Mouse (Mus musculus) ES-E14 (cell line): Measurements from ENCODE around the gene Lyzl6. TPM values are rescaled to one million over a fixed set of nuclear protein-coding genes. Genes with fewer than 3 reads are reported as not detected.
A peak's percentile ranks its signal among the peaks of the same experiment; 100 is the strongest.
"Not testable (repeated sequence)": the region's sequence is repeated elsewhere in the genome, so short reads cannot be mapped to it uniquely, and the experiment has no call there.

Experiments
- DNase-seq: peaks from one replicate; pipeline ENCODE4 v3.0.0-alpha.2; 2013; ENCODE audit warnings: low read depth, low spot score
- H3K27ac ChIP-seq: 2 replicates; pipeline ENCODE4 v1.5.1; 2012; ENCODE audit warnings: low read depth, mild to moderate bottlenecking, low read length, moderate library complexity, mixed read lengths; ENCODE audit not compliant: poor library complexity, insufficient read depth, severe bottlenecking
- H3K36me3 ChIP-seq: 2 replicates; pipeline ENCODE4 v1.6.1; 2012; ENCODE audit warnings: mild to moderate bottlenecking, low read length, moderate library complexity, mixed read lengths; ENCODE audit not compliant: control insufficient read depth, poor library complexity, insufficient read depth, severe bottlenecking
- H3K4me1 ChIP-seq, 2 experiments: fragments of 150-350 bp in 1 of 2; sonication (generic) in 1 of 2; 2 replicates each; pipeline ENCODE4 v1.6.1; 2012; ENCODE audit warnings: low read length in 2 of 2, mild to moderate bottlenecking in 1 of 2, mixed read lengths in 1 of 2; ENCODE audit not compliant: control insufficient read depth in 2 of 2, insufficient read depth in 2 of 2, poor library complexity in 1 of 2
- H3K4me3 ChIP-seq, 2 experiments: fragments of 150-350 bp in 1 of 2; sonication (generic) in 1 of 2; 2 replicates each; pipeline ENCODE4 v1.5.1; 2012; ENCODE audit warnings: low read length in 2 of 2, low read depth in 1 of 2, mild to moderate bottlenecking in 1 of 2, mixed read lengths in 1 of 2; ENCODE audit not compliant: insufficient read depth in 1 of 2, poor library complexity in 1 of 2, severe bottlenecking in 1 of 2
- H3K9ac ChIP-seq: 2 replicates; pipeline ENCODE4 v1.6.1; 2012; ENCODE audit warnings: low read depth, mild to moderate bottlenecking, low read length, mixed read lengths; ENCODE audit not compliant: poor library complexity, insufficient read depth, severe bottlenecking
- H3K9me3 ChIP-seq: fragments of 150-350 bp; sonication (generic); 2 replicates; pipeline ENCODE4 v1.6.1; 2012; ENCODE audit warnings: low read depth, mild to moderate bottlenecking, low read length; ENCODE audit not compliant: control insufficient read depth, insufficient read depth
- CHD2 ChIP-seq: IDR thresholded peaks from 2 replicates; pipeline ENCODE4 v1.6.1; 2014; ENCODE audit warnings: mild to moderate bottlenecking, low read depth, low read length, inconsistent platforms
- HCFC1 ChIP-seq: IDR thresholded peaks from 2 replicates; pipeline ENCODE4 v1.6.1; 2012; ENCODE audit warnings: low read length, inconsistent platforms, borderline replicate concordance; ENCODE audit not compliant: insufficient read depth
- MAFK ChIP-seq: IDR thresholded peaks from 2 replicates; pipeline ENCODE4 v1.6.1; 2014; ENCODE audit warnings: mild to moderate bottlenecking, low read depth, low read length, inconsistent platforms; ENCODE audit not compliant: insufficient read depth
- ZC3H11A ChIP-seq: IDR thresholded peaks from 2 replicates; pipeline ENCODE4 v1.6.1; 2012; ENCODE audit warnings: low read depth, mild to moderate bottlenecking, inconsistent platforms, low read length, borderline replicate concordance
- ZNF384 ChIP-seq: IDR thresholded peaks from 2 replicates; pipeline ENCODE4 v1.6.1; 2012; ENCODE audit warnings: low read depth, low read length, inconsistent platforms
- in situ Hi-C, 2 experiments: fragments of 600-800 bp; cut with MboI; formaldehyde crosslinking; loops; one replicate each; pipeline ENCODE4 v1.15.1; 2025; ENCODE audit warnings: low sequenced_read_pairs in 2 of 2, inconsistent platforms in 1 of 2; ENCODE audit not compliant: unreplicated experiment in 2 of 2
- total RNA-seq: library from RNA; depleted of rRNA; stranded (reverse); fragments of 300-350 nt; gene quantifications from 2 replicates; pipeline ENCODE4 v1.2.3, GENCODE M21; 2012; rRNA removed

Gene Lyzl6
- total RNA-seq, result not detected in 2 replicates

DNA sequence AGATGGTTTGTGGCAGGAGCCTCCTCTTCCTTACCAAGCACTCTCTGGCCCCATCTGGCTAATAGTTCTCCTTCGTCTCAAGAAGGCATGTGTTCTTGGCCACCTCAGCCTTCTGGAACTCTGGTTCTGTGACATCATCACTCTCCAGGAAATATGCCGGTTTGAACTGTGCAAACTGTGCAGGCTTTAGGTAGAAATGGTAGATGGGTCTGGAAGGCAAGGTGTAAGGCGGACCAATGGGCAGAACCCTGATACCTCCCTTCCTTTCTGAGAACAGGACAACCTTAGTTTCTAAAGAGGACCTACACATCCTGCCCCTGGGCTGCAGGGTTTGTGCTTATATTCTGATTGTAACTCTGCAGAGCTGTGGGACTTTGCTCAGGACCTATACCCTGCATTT, at the start of gene Lyzl6:
TSS of gene Lyzl6 (minus strand) at position 101 of the 400 bp plus-strand sequence.
- Histone ChIP-seq H3K4me3 (no peak within 1 kb of the TSS), H3K9me3 (no peaks in the 10 kb centered on the region), H3K36me3 (no peaks in the 10 kb centered on the region), H3K9ac (no peak within 1 kb of the TSS), H3K27ac (no peak within 1 kb of the TSS), H3K4me1 (no peaks in the 10 kb centered on the region)
- TF ChIP-seq ZC3H11A (no peak), CHD2 (no peak), ZNF384 (no peak), HCFC1 (no peak), MAFK (no peak)
- in situ Hi-C loops, result no loop called here
- no peak for DNase-seq

DNA sequence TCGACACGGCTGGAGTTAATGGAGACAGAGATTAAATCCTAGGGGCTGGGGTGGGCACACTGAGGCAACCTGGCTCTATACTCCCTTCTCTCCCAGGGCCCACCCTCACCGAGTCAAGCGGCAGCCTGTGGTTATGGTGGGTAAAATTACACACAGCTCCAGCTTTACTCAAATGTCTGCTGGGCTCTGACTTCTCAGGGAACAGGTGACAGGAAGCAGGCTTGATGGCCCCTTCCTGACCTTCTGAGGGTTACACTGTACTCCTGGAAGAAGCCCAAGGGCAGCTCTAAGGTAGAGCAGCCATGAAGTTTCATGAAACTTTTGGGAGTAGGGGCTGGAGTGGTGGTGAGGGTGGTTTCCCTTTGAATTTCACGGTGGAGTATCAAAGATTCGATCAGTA, 48.0 kb upstream of the Lyzl6 start:
- no peak overlapping the region for H3K27ac ChIP-seq
- no peak overlapping the region for H3K4me3 ChIP-seq
- peaks cover 0 to 4% of the 10 kb centered on the region in 2 experiments; a peak in 1 of 4 replicates for H3K4me1 ChIP-seq
- TF ChIP-seq CHD2 (no peak), HCFC1 (no peak), ZC3H11A (no peak), MAFK (no peak), ZNF384 (no peak)
- no peaks in the 10 kb centered on the region for H3K9me3 ChIP-seq
- DNase-seq, result no peak
- H3K36me3 ChIP-seq, result peaks cover 33% of the 10 kb centered on the region
- in situ Hi-C loops, result no loop called here
- no peak overlapping the region for H3K9ac ChIP-seq

- DNase-seq, result no peak
- Histone ChIP-seq H3K36me3 (peaks cover 39% of the 10 kb centered on the region), H3K27ac (no peak overlapping the region), H3K4me1 (peaks cover 0 to 4% of the 10 kb centered on the region in 2 experiments; a peak in 1 of 4 replicates), H3K9ac (no peak overlapping the region), H3K9me3 (no peaks in the 10 kb centered on the region), H3K4me3 (no peak overlapping the region)
- in situ Hi-C loops, result no loop called here
- TF ChIP-seq ZNF384 (no peak), MAFK (no peak), ZC3H11A (no peak), HCFC1 (no peak), CHD2 (no peak)
Observed at GRCm38 (mm10) chr11:103685261-103685736, 46.6 kb upstream of the Lyzl6 start.

GRCm38 (mm10) chr11:103683667-103684334, 45.1 kb upstream of the Lyzl6 start:
- H3K36me3 ChIP-seq, result peaks cover 49% of the 10 kb centered on the region
- H3K4me1 ChIP-seq, result no peaks in the 10 kb centered on the region
- DNase-seq, result no peak
- H3K9me3 ChIP-seq, result no peaks in the 10 kb centered on the region
- in situ Hi-C loops, result no loop called here
- TF ChIP-seq ZNF384 (no peak), CHD2 (no peak), ZC3H11A (no peak), HCFC1 (no peak), MAFK (no peak)
- no peak overlapping the region for H3K4me3 ChIP-seq
- H3K27ac ChIP-seq, result no peak overlapping the region
- no peak overlapping the region for H3K9ac ChIP-seq

GRCm38 (mm10) chr11:103677042-103677441, 38.4 kb upstream of the Lyzl6 start:
- peaks cover 19% of the 10 kb centered on the region for H3K36me3 ChIP-seq
- peak; percentile 30 for DNase-seq
- H3K9ac ChIP-seq, H3K4me3 ChIP-seq, H3K27ac ChIP-seq, H3K4me1 ChIP-seq, H3K9me3 ChIP-seq: not testable (repeated sequence)
- in situ Hi-C loops, result loop anchor here in 1 of 2 experiments (10.0 kb wide), 1 partner anchor 342 kb away; no protein-coding TSS in a partner anchor
